14 mouse cellular contexts compared by ENCODE assay signal in genomic region chr17:86250406-86250905, GRCm38 (mm10).
A peak's percentile ranks its signal among the peaks of the same experiment; 100 is the strongest.
DNase-seq lines count a peak whose midpoint lies in the region; ATAC-seq and TF ChIP-seq lines count a peak whose summit lies in the region.
"Had no signal": no experiment of that assay in that cellular context is flagged by ENCODE, and none has a peak within 500 bp of the region (broad histone marks: within the 10 kb centered on the region; RNA-seq: fewer than 3 reads in every experiment).

No protein-coding gene starts in this region.

- peak overlapping the region; percentile 46; the same call in 1 of the 2 replicates for H3K27ac ChIP-seq in hindbrain, embryonic 13.5 days
- no peak overlapping the region for H3K27ac ChIP-seq in hindbrain, embryonic 11.5 days (ENCODE audit: low read depth, low read length)
- H3K27ac ChIP-seq in neural tube, embryonic 15.5 days (replicated peaks), result peak overlapping the region; percentile 42
- peak overlapping the region; percentile 55 for H3K27ac ChIP-seq in cortical plate, adult 2 months (ENCODE audit: insufficient read depth, low read length)
- H3K27ac ChIP-seq in limb, embryonic 15.5 days, result peak overlapping the region; percentile 19; the same call in 1 of the 2 replicates
- no peak overlapping the region for H3K27ac ChIP-seq in liver, postnatal 0 days (ENCODE audit: low read depth)
- H3K27ac ChIP-seq: embryonic facial prominence, embryonic 12.5 days; kidney, embryonic 15.5 days; limb, embryonic 12.5 days; lung, embryonic 15.5 days; stomach, embryonic 15.5 days had no signal

- H3K27me3 ChIP-seq in hindbrain, embryonic 13.5 days, result no peaks in the 10 kb centered on the region
- no peaks in the 10 kb centered on the region for H3K27me3 ChIP-seq in hindbrain, embryonic 11.5 days (ENCODE audit: control insufficient read depth, insufficient read depth, low read length)
- H3K27me3 ChIP-seq in neural tube, embryonic 15.5 days (replicated peaks), result no peaks in the 10 kb centered on the region
- H3K27me3 ChIP-seq in limb, embryonic 15.5 days, result no peaks in the 10 kb centered on the region
- H3K27me3 ChIP-seq in liver, postnatal 0 days (ENCODE audit: insufficient read depth, low read length), result no peaks in the 10 kb centered on the region
- H3K27me3 ChIP-seq: embryonic facial prominence, embryonic 12.5 days; kidney, embryonic 15.5 days; limb, embryonic 12.5 days; lung, embryonic 15.5 days; stomach, embryonic 15.5 days had no signal

- no peaks in the 10 kb centered on the region for H3K9me3 ChIP-seq in hindbrain, embryonic 13.5 days
- no peaks in the 10 kb centered on the region for H3K9me3 ChIP-seq in hindbrain, embryonic 11.5 days (ENCODE audit: control insufficient read depth, low read length)
- H3K9me3 ChIP-seq in neural tube, embryonic 15.5 days (replicated peaks), result no peaks in the 10 kb centered on the region
- no peaks in the 10 kb centered on the region for H3K9me3 ChIP-seq in limb, embryonic 15.5 days
- H3K9me3 ChIP-seq in liver, postnatal 0 days (ENCODE audit: low read length), result no peaks in the 10 kb centered on the region
- H3K9me3 ChIP-seq: embryonic facial prominence, embryonic 12.5 days; stomach, embryonic 15.5 days had no signal

- ATAC-seq in hindbrain, embryonic 13.5 days (ENCODE audit: low FRiP score), result no peak
- ATAC-seq in hindbrain, embryonic 11.5 days (ENCODE audit: low FRiP score), result no peak
- ATAC-seq in neural tube, embryonic 15.5 days (ENCODE audit: low FRiP score), result no peak; the same call in 1 of the 2 replicates
- no peak for ATAC-seq in limb, embryonic 15.5 days (ENCODE audit: insufficient number of reproducible peaks, low FRiP score, low TSS enrichment, low read depth)
- ATAC-seq in liver, postnatal 0 days, result no peak

- H3K36me3 ChIP-seq in hindbrain, embryonic 13.5 days, result no peaks in the 10 kb centered on the region
- no peaks in the 10 kb centered on the region for H3K36me3 ChIP-seq in hindbrain, embryonic 11.5 days (ENCODE audit: control insufficient read depth, insufficient read depth, low read length)
- H3K36me3 ChIP-seq in neural tube, embryonic 15.5 days, result no peaks in the 10 kb centered on the region
- no peaks in the 10 kb centered on the region for H3K36me3 ChIP-seq in limb, embryonic 15.5 days
- H3K36me3 ChIP-seq in liver, postnatal 0 days (replicated peaks; ENCODE audit: insufficient read depth, low read length), result no peaks in the 10 kb centered on the region
- H3K36me3 ChIP-seq: embryonic facial prominence, embryonic 12.5 days; kidney, embryonic 15.5 days; limb, embryonic 12.5 days; stomach, embryonic 15.5 days had no signal

- no peak overlapping the region for H3K4me2 ChIP-seq in hindbrain, embryonic 13.5 days
- H3K4me2 ChIP-seq in hindbrain, embryonic 11.5 days (replicated peaks; ENCODE audit: low read depth, low read length), result no peak overlapping the region
- no peak overlapping the region for H3K4me2 ChIP-seq in neural tube, embryonic 15.5 days
- no peak overlapping the region for H3K4me2 ChIP-seq in limb, embryonic 15.5 days
- no peak overlapping the region for H3K4me2 ChIP-seq in liver, postnatal 0 days (ENCODE audit: low read depth, low read length)
- H3K4me2 ChIP-seq: embryonic facial prominence, embryonic 12.5 days; kidney, embryonic 15.5 days; limb, embryonic 12.5 days; lung, embryonic 15.5 days; stomach, embryonic 15.5 days had no signal

- no peak for TF ChIP-seq CTCF in cortical plate, adult 2 months (IDR thresholded peaks at IDR 0.05; ENCODE audit: extremely low read depth, insufficient read depth, low read length)
- TF ChIP-seq CTCF in liver, postnatal 0 days (IDR thresholded peaks at IDR 0.05; ENCODE audit: low read depth), result no peak

- no peak for TF ChIP-seq POLR2A in cortical plate, adult 2 months (IDR thresholded peaks at IDR 0.05; ENCODE audit: extremely low read depth, insufficient read depth, low read length)

- no peak for TF ChIP-seq EP300 in liver, postnatal 0 days (IDR thresholded peaks at IDR 0.05; ENCODE audit: low read depth)

- no peak overlapping the region for H3K9ac ChIP-seq in hindbrain, embryonic 13.5 days
- H3K9ac ChIP-seq in hindbrain, embryonic 11.5 days (ENCODE audit: low read depth, low read length), result no peak overlapping the region
- H3K9ac ChIP-seq in neural tube, embryonic 15.5 days (replicated peaks), result no peak overlapping the region
- H3K9ac ChIP-seq in limb, embryonic 15.5 days, result no peak overlapping the region
- H3K9ac ChIP-seq in liver, postnatal 0 days (replicated peaks), result no peak overlapping the region
- H3K9ac ChIP-seq: embryonic facial prominence, embryonic 12.5 days; kidney, embryonic 15.5 days; limb, embryonic 12.5 days; lung, embryonic 15.5 days; stomach, embryonic 15.5 days had no signal

- peaks cover 30% of the 10 kb centered on the region for H3K4me1 ChIP-seq in hindbrain, embryonic 13.5 days (replicated peaks)
- no peaks in the 10 kb centered on the region for H3K4me1 ChIP-seq in hindbrain, embryonic 11.5 days (replicated peaks; ENCODE audit: control insufficient read depth, insufficient read depth, low read length)
- H3K4me1 ChIP-seq in neural tube, embryonic 15.5 days, result peaks cover 31% of the 10 kb centered on the region
- peaks cover 12% of the 10 kb centered on the region for H3K4me1 ChIP-seq in cortical plate, adult 2 months (ENCODE audit: control insufficient read depth, insufficient read depth, low read length)
- peaks cover 27% of the 10 kb centered on the region for H3K4me1 ChIP-seq in limb, embryonic 15.5 days
- no peaks in the 10 kb centered on the region for H3K4me1 ChIP-seq in liver, postnatal 0 days (ENCODE audit: insufficient read depth)
- H3K4me1 ChIP-seq: stomach, embryonic 15.5 days had no signal

- DNase-seq in hindbrain, embryonic 11.5 days (ENCODE audit: low spot score), result no peak
- DNase-seq in neural tube, embryonic 10.5 days (ENCODE audit: extremely low spot score, low spot score), result no peak
- DNase-seq in T-cell, adult 2 months (ENCODE audit: low spot score), result no peak
- no peak for DNase-seq in liver, postnatal 0 days
- DNase-seq: heart, postnatal 4 days had no signal

- H3K4me3 ChIP-seq in hindbrain, embryonic 13.5 days, result no peak overlapping the region
- H3K4me3 ChIP-seq in hindbrain, embryonic 11.5 days (ENCODE audit: low read depth, low read length), result no peak overlapping the region
- no peak overlapping the region for H3K4me3 ChIP-seq in neural tube, embryonic 15.5 days (replicated peaks)
- H3K4me3 ChIP-seq in cortical plate, adult 2 months (ENCODE audit: insufficient read depth, low read length), result no peak overlapping the region
- H3K4me3 ChIP-seq in limb, embryonic 15.5 days, result no peak overlapping the region
- no peak overlapping the region for H3K4me3 ChIP-seq in liver, postnatal 0 days (ENCODE audit: low read depth, low read length)
- H3K4me3 ChIP-seq: embryonic facial prominence, embryonic 12.5 days; kidney, embryonic 15.5 days; limb, embryonic 12.5 days; lung, embryonic 15.5 days; stomach, embryonic 15.5 days had no signal

- WGBS in hindbrain, embryonic 13.5 days, result 78% methylated on average over 7 of the region's 7 CpGs
- 82% methylated on average over 7 of the region's 7 CpGs for WGBS in hindbrain, embryonic 11.5 days
- WGBS in neural tube, embryonic 15.5 days, result 72% methylated on average over 7 of the region's 7 CpGs
- WGBS in limb, embryonic 15.5 days, result 65% methylated on average over 7 of the region's 7 CpGs
- WGBS in liver, postnatal 0 days (ENCODE audit: insufficient replicate concordance), result 75% methylated on average over 7 of the region's 7 CpGs

Comparison
In these comparisons a context has a peak if more than half of its experiments do, and no peak if none do; other contexts are left out.
1. H3K27ac ChIP-seq: peak in hindbrain, embryonic 13.5 days (single experiment), neural tube, embryonic 15.5 days (single experiment), cortical plate, adult 2 months (single experiment) and limb, embryonic 15.5 days (single experiment); none in hindbrain, embryonic 11.5 days (single experiment) and liver, postnatal 0 days (single experiment).